Mouse (Mus musculus) lung, adult 18-20 months (tissue): ENCODE data around the gene Zswim7.
"Not testable (repeated sequence)": the region's sequence is repeated elsewhere in the genome, so short reads cannot be mapped to it uniquely, and the experiment has no call there.

ENCODE experiments used
- DNase-seq, 2 experiments: peaks; one replicate each; pipeline ENCODE4 v3.0.0; 2022; ENCODE audit warnings: mixed read lengths in 2 of 2

Gene Zswim7

GRCm38 (mm10) chr11:62280675-62281600 is at the start of gene Zswim7, which contains the start of gene Ttc19:
Gene Zswim7, minus strand, starts transcription at chr11:62281375.
Gene Ttc19, plus strand, starts transcription at chr11:62281473.
- peak; percentile 89 to 91 for DNase-seq

GRCm38 (mm10) chr11:62323659-62324058 is 42.5 kb upstream of the Zswim7 start:
- no peak for DNase-seq

GRCm38 (mm10) chr11:62320097-62320496 is 38.9 kb upstream of the Zswim7 start:
- DNase-seq, result no peak

GRCm38 (mm10) chr11:62317746-62318145 is 36.6 kb upstream of the Zswim7 start:
- DNase-seq, result no peak

GRCm38 (mm10) chr11:62314984-62315383 is 33.8 kb upstream of the Zswim7 start:
- no peak for DNase-seq

- DNase-seq, result no peak
Measured at GRCm38 (mm10) chr11:62309296-62309695, 28.1 kb upstream of the Zswim7 start.

- DNase-seq, result no peak
Measured at GRCm38 (mm10) chr11:62305866-62306265, 24.7 kb upstream of the Zswim7 start.

- DNase-seq, result no peak
Measured at GRCm38 (mm10) chr11:62298883-62299282, 17.7 kb upstream of the Zswim7 start.

GRCm38 (mm10) chr11:62294121-62294520 is 12.9 kb upstream of the Zswim7 start:
- no peak for DNase-seq

- DNase-seq, result no peak
Measured at GRCm38 (mm10) chr11:62287700-62288099, 6.5 kb upstream of the Zswim7 start.

GRCm38 (mm10) chr11:62285020-62285419 is 3.8 kb upstream of the Zswim7 start:
- no peak for DNase-seq

- not testable (repeated sequence) for DNase-seq
Measured at GRCm38 (mm10) chr11:62284020-62284419, 2.8 kb upstream of the Zswim7 start.

GRCm38 (mm10) chr11:62281601-62281997 is 424 bp upstream of the Zswim7 start:
- peak in 1 of 2 experiments; percentile 79 for DNase-seq

- DNase-seq, result peak; percentile 70 to 79
Measured at GRCm38 (mm10) chr11:62278027-62278426, 3.1 kb downstream of the Zswim7 start.

- no peak for DNase-seq
Measured at GRCm38 (mm10) chr11:62277086-62277485, 4.1 kb downstream of the Zswim7 start.

GRCm38 (mm10) chr11:62270851-62271250 is 10.3 kb downstream of the Zswim7 start:
- no peak for DNase-seq

GRCm38 (mm10) chr11:62269097-62269496 is 12.1 kb downstream of the Zswim7 start:
- no peak for DNase-seq

- no peak for DNase-seq
Measured at GRCm38 (mm10) chr11:62268381-62268780, 12.8 kb downstream of the Zswim7 start.

- no peak for DNase-seq
Measured at GRCm38 (mm10) chr11:62266466-62267214, 14.5 kb downstream of the Zswim7 start.

- DNase-seq, result no peak
Measured at GRCm38 (mm10) chr11:62265642-62266041, 15.5 kb downstream of the Zswim7 start.

- DNase-seq, result no peak
Measured at GRCm38 (mm10) chr11:62264018-62264417, 17.2 kb downstream of the Zswim7 start.

- DNase-seq, result peak in 1 of 2 experiments; percentile 26
Measured at GRCm38 (mm10) chr11:62263599-62263998, 17.6 kb downstream of the Zswim7 start.

GRCm38 (mm10) chr11:62259214-62259613 is 22.0 kb downstream of the Zswim7 start:
- DNase-seq, result no peak

- no peak for DNase-seq
Measured at GRCm38 (mm10) chr11:62253380-62253779, 27.8 kb downstream of the Zswim7 start.
